Mouse (Mus musculus) liver, adult 2 months (tissue): ENCODE results near the gene Alms1.
"Not testable (repeated sequence)": the region's sequence is repeated elsewhere in the genome, so short reads cannot be mapped to it uniquely, and the experiment has no call there.

Experiments
- CTCF ChIP-seq: fragments of 200-500 bp; IDR thresholded peaks from 2 replicates; pipeline ENCODE4 v1.5.1; 2011; ENCODE audit warnings: low read depth, low read length, control low read depth
- POLR2A ChIP-seq: fragments of 200-500 bp; IDR thresholded peaks from 2 replicates; pipeline ENCODE4 v1.6.1; 2011; ENCODE audit warnings: low read length, control low read depth; ENCODE audit not compliant: insufficient read depth; ENCODE audit errors: extremely low read depth

DNA sequence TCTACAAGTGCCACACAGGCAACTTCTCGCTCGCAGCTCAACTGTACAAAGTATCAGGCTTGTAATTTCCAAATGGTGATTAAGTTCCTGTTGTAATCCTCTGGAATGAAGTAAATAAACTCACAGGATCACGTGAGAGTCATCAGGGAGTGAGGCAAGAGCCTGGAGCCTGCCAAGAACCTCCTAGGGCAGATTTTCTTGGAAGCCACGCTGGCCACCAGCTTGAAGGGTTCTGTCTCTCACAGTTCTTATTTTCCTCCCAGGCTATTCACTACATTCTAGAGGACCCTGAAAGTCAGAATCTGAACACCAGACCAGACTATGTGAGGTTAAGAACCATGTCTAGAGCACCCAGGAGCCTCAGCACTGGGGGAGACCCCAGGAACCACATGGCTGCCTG is 114.6 kb downstream of the Alms1 start:
- not testable (repeated sequence) for TF ChIP-seq CTCF, POLR2A
